Mouse (Mus musculus): ENCODE results near the gene Dctn1. TPM values are rescaled to one million over a fixed set of nuclear protein-coding genes. Genes with fewer than 3 reads are reported as not detected.

Gene Dctn1
- polyA plus RNA-seq, 1 experiment from 2014 or later = 28.0 TPM

DNA sequence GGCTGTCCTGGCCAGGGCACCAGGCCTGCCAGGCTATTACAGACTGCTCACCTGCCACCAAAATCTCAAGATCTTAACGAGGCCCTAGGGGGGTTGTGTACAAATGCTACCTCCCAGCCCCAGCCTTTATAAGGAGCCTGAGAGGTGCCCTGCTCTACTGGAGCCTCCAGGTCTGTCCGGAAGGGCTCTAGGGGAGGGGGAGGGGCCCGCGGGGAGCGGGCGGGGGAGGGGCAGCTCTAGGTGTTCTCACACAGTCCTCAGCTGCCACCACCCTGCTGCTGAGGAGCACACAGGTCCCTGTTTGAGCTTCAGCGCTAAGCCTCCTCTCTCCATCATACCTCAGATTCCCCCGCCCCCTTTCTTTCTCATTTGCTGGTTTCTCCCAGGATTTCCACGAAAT is 71.4 kb downstream of the Dctn1 start:
- Histone ChIP-seq H3K4me1 (replicated peaks) (peaks cover 18% of the 10 kb centered on the region), H3K27me3 (peaks cover 82% of the 10 kb centered on the region), H3K9me3 (replicated peaks) (no peaks in the 10 kb centered on the region), H3K4me2 (no peak overlapping the region), H3K27ac (no peak overlapping the region), H3K36me3 (no peaks in the 10 kb centered on the region), H3K9ac (no peak overlapping the region), H3K4me3 (replicated peaks) (no peak overlapping the region)
- ATAC-seq (ENCODE audit: low read depth) = no peak
- no peak for DNase-seq
- WGBS (ENCODE audit: insufficient replicate concordance) = 4% methylated on average over 9 of the region's 9 CpGs

DNA sequence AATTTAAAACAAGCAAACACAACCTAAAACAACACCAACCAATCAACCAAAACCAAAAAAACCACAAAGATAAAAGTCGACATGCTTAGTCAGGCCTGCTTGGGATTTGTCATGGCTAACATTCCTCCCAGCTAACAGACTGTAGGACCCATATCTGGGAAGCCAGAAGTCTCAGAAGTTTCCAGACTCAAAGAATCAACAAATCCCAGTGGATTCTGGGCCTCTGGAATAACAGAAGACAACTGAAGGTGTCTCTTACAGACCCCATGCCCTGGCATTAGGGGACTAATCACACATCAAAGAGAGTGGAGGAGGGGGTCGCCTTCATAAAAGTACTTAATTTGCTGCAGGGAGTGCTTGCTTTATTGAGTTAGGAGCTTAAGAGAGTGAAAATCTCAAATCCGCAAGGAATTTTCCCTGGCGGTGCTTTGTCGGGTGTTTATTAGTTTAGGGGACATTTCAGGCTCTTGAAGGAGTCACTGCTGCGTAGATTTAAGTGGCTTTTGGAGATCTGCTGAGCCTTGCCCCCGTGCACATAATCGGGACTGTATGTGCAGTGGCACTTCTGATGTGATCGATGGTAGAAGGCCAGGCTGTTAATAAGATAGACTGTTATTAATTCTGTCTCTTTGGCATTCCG is 78.8 kb downstream of the Dctn1 start:
- H3K27me3 ChIP-seq = peaks cover 33% of the 10 kb centered on the region
- H3K36me3 ChIP-seq = no peaks in the 10 kb centered on the region
- H3K4me2 ChIP-seq = no peak overlapping the region
- H3K27ac ChIP-seq = peak overlapping the region; percentile 95
- no peak overlapping the region; the same call in 1 of the 2 replicates for H3K9ac ChIP-seq
- 57% methylated on average over 10 of the region's 10 CpGs for WGBS (ENCODE audit: insufficient replicate concordance)
- DNase-seq = no peak
- H3K9me3 ChIP-seq (replicated peaks) = no peaks in the 10 kb centered on the region
- peaks cover 41% of the 10 kb centered on the region for H3K4me1 ChIP-seq (replicated peaks)
- no peak for ATAC-seq (ENCODE audit: low read depth)
- no peak overlapping the region for H3K4me3 ChIP-seq (replicated peaks)

DNA sequence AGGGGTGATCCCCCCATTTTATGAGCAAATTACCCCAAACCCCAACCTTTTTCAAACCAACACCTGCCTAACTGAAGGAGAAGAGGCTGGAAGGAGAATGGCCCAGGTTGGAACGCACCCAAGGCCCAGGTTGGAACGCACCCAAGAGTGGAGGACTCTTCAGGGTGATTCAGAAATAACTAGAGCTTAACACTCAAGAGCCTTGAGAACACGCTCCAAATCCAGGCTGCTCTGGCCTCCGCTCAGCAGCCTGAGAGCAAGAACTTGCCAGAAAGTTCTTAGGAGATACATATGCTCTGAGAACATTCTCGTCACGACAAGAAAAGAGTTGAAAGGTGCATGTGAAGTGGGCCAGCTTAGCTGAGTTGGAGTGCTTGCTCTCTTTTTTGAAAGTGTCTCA is 79.4 kb downstream of the Dctn1 start:
- H3K27me3 ChIP-seq = peaks cover 28% of the 10 kb centered on the region
- 86% methylated on average over 6 of the region's 6 CpGs for WGBS (ENCODE audit: insufficient replicate concordance)
- H3K36me3 ChIP-seq = no peaks in the 10 kb centered on the region
- H3K9me3 ChIP-seq (replicated peaks) = no peaks in the 10 kb centered on the region
- H3K4me3 ChIP-seq (replicated peaks) = no peak overlapping the region
- peak overlapping the region; percentile 56; the same call in 1 of the 2 replicates for H3K4me2 ChIP-seq
- peak overlapping the region; percentile 95 for H3K27ac ChIP-seq
- H3K9ac ChIP-seq = peak overlapping the region; percentile 24; the same call in 1 of the 2 replicates
- H3K4me1 ChIP-seq (replicated peaks) = peaks cover 41% of the 10 kb centered on the region
- no peak for ATAC-seq (ENCODE audit: low read depth)
- no peak for DNase-seq

DNA sequence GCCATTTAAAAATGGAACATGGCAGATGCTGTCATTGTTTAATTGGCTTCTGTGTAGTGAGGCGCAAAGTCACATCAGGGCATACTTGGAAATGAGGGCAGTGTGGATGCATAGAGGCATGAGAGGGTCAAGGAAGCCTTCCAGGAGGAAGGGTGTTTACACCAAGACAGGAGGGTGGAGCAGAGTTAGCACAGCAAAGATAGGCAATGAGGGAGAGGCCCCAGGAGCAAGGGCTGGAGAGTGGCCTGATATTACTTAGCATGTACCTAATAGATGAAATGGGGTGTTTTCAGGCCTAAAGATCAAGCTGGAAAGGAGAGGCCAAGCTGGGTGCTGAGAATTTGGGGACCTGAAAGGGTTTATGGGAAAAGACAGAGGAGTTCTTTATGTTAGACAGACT is 80.3 kb downstream of the Dctn1 start:
- Histone ChIP-seq H3K27me3 (peaks cover 19% of the 10 kb centered on the region), H3K27ac (peak overlapping the region; percentile 95), H3K36me3 (no peaks in the 10 kb centered on the region), H3K4me3 (replicated peaks) (peak overlapping the region; percentile 53), H3K4me2 (peak overlapping the region; percentile 56), H3K9ac (peak overlapping the region; percentile 68), H3K4me1 (replicated peaks) (peaks cover 41% of the 10 kb centered on the region), H3K9me3 (replicated peaks) (no peaks in the 10 kb centered on the region)
- 83% methylated on average over 1 of the region's 1 CpGs for WGBS (ENCODE audit: insufficient replicate concordance)
- ATAC-seq (ENCODE audit: low read depth) = peak; percentile 98
- peak; percentile 63 for DNase-seq

DNA sequence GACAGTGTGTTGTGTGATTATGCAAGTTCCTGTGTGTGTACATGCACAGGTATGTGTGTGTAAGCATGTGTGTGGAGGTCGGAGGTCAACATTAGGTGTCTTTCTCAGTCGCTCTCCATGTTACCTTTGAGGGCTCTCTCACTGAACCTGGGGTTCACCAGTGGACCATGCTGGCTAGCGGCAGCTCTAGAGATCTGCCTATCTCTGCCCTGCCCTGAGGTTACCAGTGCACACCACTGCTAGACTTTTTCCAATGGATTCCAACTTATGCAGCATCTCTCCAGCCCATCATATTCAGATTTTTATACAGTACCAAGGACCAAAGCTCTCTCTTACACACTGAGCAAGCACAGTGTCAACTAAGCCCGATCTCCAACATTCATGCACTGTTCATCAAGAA is 81.0 kb downstream of the Dctn1 start:
- Histone ChIP-seq H3K4me3 (replicated peaks) (peak overlapping the region; percentile 53), H3K27me3 (peaks cover 12% of the 10 kb centered on the region), H3K4me2 (peak overlapping the region; percentile 56), H3K9me3 (replicated peaks) (no peaks in the 10 kb centered on the region), H3K27ac (peak overlapping the region; percentile 95), H3K36me3 (no peaks in the 10 kb centered on the region), H3K4me1 (replicated peaks) (peaks cover 41% of the 10 kb centered on the region), H3K9ac (peak overlapping the region; percentile 68)
- no peak for DNase-seq
- peak; percentile 63 for ATAC-seq (ENCODE audit: low read depth)
- WGBS (ENCODE audit: insufficient replicate concordance) = 75% methylated on average over 4 of the region's 4 CpGs

DNA sequence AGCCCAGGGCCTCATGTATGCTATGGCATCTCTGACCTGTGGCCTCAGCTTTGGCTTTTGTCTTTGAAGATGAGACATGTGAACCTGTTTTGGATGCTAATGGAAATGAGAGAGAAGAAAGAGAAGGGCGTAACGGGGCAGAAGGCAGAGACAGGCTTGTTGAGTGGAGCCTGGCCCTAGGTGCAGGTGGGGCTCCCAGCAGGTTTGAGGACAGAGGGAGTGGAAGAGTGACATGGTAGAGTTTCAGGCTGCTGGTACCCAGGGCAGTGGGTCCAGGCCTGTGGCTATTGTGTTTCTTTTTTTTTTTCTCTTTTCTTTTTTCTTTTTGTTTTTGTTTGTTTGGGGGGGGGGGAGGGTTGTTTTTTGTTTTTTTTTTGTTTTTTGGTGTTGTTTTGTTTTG is 81.4 kb downstream of the Dctn1 start:
- peak overlapping the region; percentile 53 for H3K4me3 ChIP-seq (replicated peaks)
- H3K9me3 ChIP-seq (replicated peaks) = no peaks in the 10 kb centered on the region
- H3K27ac ChIP-seq = peak overlapping the region; percentile 95
- DNase-seq (no peak), ATAC-seq (ENCODE audit: low read depth) (peak; percentile 63)
- peaks cover 11% of the 10 kb centered on the region for H3K27me3 ChIP-seq
- H3K36me3 ChIP-seq = no peaks in the 10 kb centered on the region
- peak overlapping the region; percentile 68 for H3K9ac ChIP-seq
- WGBS (ENCODE audit: insufficient replicate concordance) = 85% methylated on average over 2 of the region's 2 CpGs
- H3K4me2 ChIP-seq = peak overlapping the region; percentile 56
- H3K4me1 ChIP-seq (replicated peaks) = peaks cover 41% of the 10 kb centered on the region

Other genes with a start within 250 kb of the Dctn1 start
- 0.05 TPM in 1 of 2 replicates, not detected in the other for gene Sema4f, start 226.2 kb upstream of the Dctn1 start, polyA plus RNA-seq (2015; fragmentation: Nextera tagmentation; extraction: Ambion mirVana)
- gene M1ap, start 219.0 kb upstream of the Dctn1 start, polyA plus RNA-seq (2015; fragmentation: Nextera tagmentation; extraction: Ambion mirVana) = 10.3 and 15.7 TPM in 2 replicates
- gene Dok1, start 132.4 kb upstream of the Dctn1 start, polyA plus RNA-seq (2015; fragmentation: Nextera tagmentation; extraction: Ambion mirVana) = 20.1 and 20.2 TPM in 2 replicates
- 2.1 and 2.2 TPM in 2 replicates for gene Loxl3, start 131.7 kb upstream of the Dctn1 start, polyA plus RNA-seq (2015; fragmentation: Nextera tagmentation; extraction: Ambion mirVana)
- 186 and 197 TPM in 2 replicates for gene Aup1, start 111.4 kb upstream of the Dctn1 start, polyA plus RNA-seq (2015; fragmentation: Nextera tagmentation; extraction: Ambion mirVana)
- 131 and 132 TPM in 2 replicates for gene Htra2, start 110.6 kb upstream of the Dctn1 start, polyA plus RNA-seq (2015; fragmentation: Nextera tagmentation; extraction: Ambion mirVana)
- gene Dqx1, start 108.1 kb upstream of the Dctn1 start, polyA plus RNA-seq (2015; fragmentation: Nextera tagmentation; extraction: Ambion mirVana) = 5.3 and 5.6 TPM in 2 replicates
- gene Tlx2, start 95.6 kb upstream of the Dctn1 start, polyA plus RNA-seq (2015; fragmentation: Nextera tagmentation; extraction: Ambion mirVana) = 0.14 TPM in 1 of 2 replicates, not detected in the other
- 19.3 and 21.2 TPM in 2 replicates for gene Pcgf1, start 88.1 kb upstream of the Dctn1 start, polyA plus RNA-seq (2015; fragmentation: Nextera tagmentation; extraction: Ambion mirVana)
- gene Lbx2, start 79.6 kb upstream of the Dctn1 start, polyA plus RNA-seq (2015; fragmentation: Nextera tagmentation; extraction: Ambion mirVana) = 0.24 and 0.38 TPM in 2 replicates
- 0.94 and 1.1 TPM in 2 replicates for gene Ccdc142, start 64.3 kb upstream of the Dctn1 start, polyA plus RNA-seq (2015; fragmentation: Nextera tagmentation; extraction: Ambion mirVana)
- gene Gm42688, start 64.3 kb upstream of the Dctn1 start, polyA plus RNA-seq (2015; fragmentation: Nextera tagmentation; extraction: Ambion mirVana) = 1.1 and 1.3 TPM in 2 replicates
- gene Mrpl53, start 56.9 kb upstream of the Dctn1 start, polyA plus RNA-seq (2015; fragmentation: Nextera tagmentation; extraction: Ambion mirVana) = 94.5 and 99.8 TPM in 2 replicates
- gene Mogs, start 50.4 kb upstream of the Dctn1 start, polyA plus RNA-seq (2015; fragmentation: Nextera tagmentation; extraction: Ambion mirVana) = 44.9 and 46.7 TPM in 2 replicates
- 30.4 and 32.3 TPM in 2 replicates for gene Wbp1, start 44.4 kb upstream of the Dctn1 start, polyA plus RNA-seq (2015; fragmentation: Nextera tagmentation; extraction: Ambion mirVana)
- 6.3 and 7.2 TPM in 2 replicates for gene Ino80b, start 40.5 kb upstream of the Dctn1 start, polyA plus RNA-seq (2015; fragmentation: Nextera tagmentation; extraction: Ambion mirVana)
- 10.1 and 11.7 TPM in 2 replicates for gene Rtkn, start 30.5 kb upstream of the Dctn1 start, polyA plus RNA-seq (2015; fragmentation: Nextera tagmentation; extraction: Ambion mirVana)
- gene Wdr54, start 9.5 kb upstream of the Dctn1 start, polyA plus RNA-seq (2015; fragmentation: Nextera tagmentation; extraction: Ambion mirVana) = 0.60 and 0.67 TPM in 2 replicates
- 0.15 and 0.20 TPM in 2 replicates for gene 1700003E16Rik, start 9.5 kb upstream of the Dctn1 start, polyA plus RNA-seq (2015; fragmentation: Nextera tagmentation; extraction: Ambion mirVana)
- gene Slc4a5, start 53.9 kb downstream of the Dctn1 start, polyA plus RNA-seq (2015; fragmentation: Nextera tagmentation; extraction: Ambion mirVana) = 0.86 and 0.89 TPM in 2 replicates
- 90.3 and 106 TPM in 2 replicates for gene Mthfd2, start 160.0 kb downstream of the Dctn1 start, polyA plus RNA-seq (2015; fragmentation: Nextera tagmentation; extraction: Ambion mirVana)
- 36.9 and 46.5 TPM in 2 replicates for gene Mob1a, start 160.1 kb downstream of the Dctn1 start, polyA plus RNA-seq (2015; fragmentation: Nextera tagmentation; extraction: Ambion mirVana)
- 329 and 343 TPM in 2 replicates for gene Bola3, start 183.2 kb downstream of the Dctn1 start, polyA plus RNA-seq (2015; fragmentation: Nextera tagmentation; extraction: Ambion mirVana)

Data from liver, embryonic 13.5 days (tissue).